Mouse (Mus musculus): ENCODE results near the gene Hipk4. TPM values are rescaled to one million over a fixed set of nuclear protein-coding genes. Genes with fewer than 3 reads are reported as not detected.

The Hipk4 gene
- polyA plus RNA-seq, 1 experiment from 2014 or later = 0.23 TPM

GRCm38 (mm10) chr7:27520104-27520503, 3.0 kb upstream of the Hipk4 start:
- H3K9ac ChIP-seq (ENCODE audit: low read length) = no peak overlapping the region
- H3K9me3 ChIP-seq (ENCODE audit: control insufficient read depth, low read length) = no peaks in the 10 kb centered on the region
- H3K4me2 ChIP-seq (replicated peaks; ENCODE audit: low read depth) = no peak overlapping the region
- H3K36me3 ChIP-seq (ENCODE audit: control insufficient read depth, insufficient read depth, low read length) = 0 out of 2 replicates have a peak, but pooled peaks cover 3% of the 10 kb centered on the region
- H3K4me1 ChIP-seq (replicated peaks; ENCODE audit: control insufficient read depth, insufficient read depth) = no peaks in the 10 kb centered on the region
- DNase-seq (ENCODE audit: low spot score) = no peak
- peak overlapping the region; percentile 40; the same call in 1 of the 2 replicates for H3K27ac ChIP-seq (replicated peaks)
- no peak overlapping the region for H3K4me3 ChIP-seq (ENCODE audit: low read depth, low read length)
- ATAC-seq (ENCODE audit: low FRiP score, low TSS enrichment) = no peak
- TF ChIP-seq EP300 (optimal IDR thresholded peaks at IDR 0.05) = no peak
- peak; percentile 37 for TF ChIP-seq CTCF (IDR thresholded peaks at IDR 0.05; ENCODE audit: low read depth)
- H3K27me3 ChIP-seq (ENCODE audit: control insufficient read depth, insufficient read depth, low read length) = no peaks in the 10 kb centered on the region

DNA sequence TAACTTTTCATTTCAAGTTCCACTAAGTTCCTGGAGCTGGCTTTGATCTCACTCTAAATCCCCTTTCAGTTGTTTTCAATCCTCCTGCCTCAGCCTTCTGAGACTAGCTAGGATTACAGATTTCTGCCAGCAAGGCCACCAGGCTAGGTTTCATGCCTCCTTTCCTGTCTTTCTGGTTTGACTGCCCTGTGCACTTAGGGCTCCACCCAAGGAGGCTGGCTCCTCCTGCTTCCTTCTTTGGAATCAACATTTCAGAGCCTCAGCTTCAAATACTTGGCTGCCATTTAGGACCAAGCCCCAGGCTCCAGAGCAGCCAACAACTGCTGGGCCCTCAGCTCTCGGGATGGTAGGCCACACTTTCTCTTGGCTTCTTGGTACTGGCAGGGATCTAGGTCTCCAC, 2.5 kb upstream of the Hipk4 start:
- Histone ChIP-seq H3K9ac (ENCODE audit: low read length) (no peak overlapping the region), H3K27ac (replicated peaks) (peak overlapping the region; percentile 50; the same call in 1 of the 2 replicates), H3K9me3 (ENCODE audit: control insufficient read depth, low read length) (no peaks in the 10 kb centered on the region), H3K36me3 (ENCODE audit: control insufficient read depth, insufficient read depth, low read length) (0 out of 2 replicates have a peak, but pooled peaks cover 3% of the 10 kb centered on the region), H3K4me2 (replicated peaks; ENCODE audit: low read depth) (no peak overlapping the region), H3K27me3 (ENCODE audit: control insufficient read depth, insufficient read depth, low read length) (no peaks in the 10 kb centered on the region), H3K4me3 (ENCODE audit: low read depth, low read length) (no peak overlapping the region), H3K4me1 (replicated peaks; ENCODE audit: control insufficient read depth, insufficient read depth) (no peaks in the 10 kb centered on the region)
- TF ChIP-seq EP300 (optimal IDR thresholded peaks at IDR 0.05) = no peak
- no peak for TF ChIP-seq CTCF (IDR thresholded peaks at IDR 0.05; ENCODE audit: low read depth)
- ATAC-seq (ENCODE audit: low FRiP score, low TSS enrichment) (peak; percentile 79), DNase-seq (ENCODE audit: low spot score) (peak; percentile 79)
- WGBS = 44% methylated on average over 1 of the region's 1 CpGs

DNA sequence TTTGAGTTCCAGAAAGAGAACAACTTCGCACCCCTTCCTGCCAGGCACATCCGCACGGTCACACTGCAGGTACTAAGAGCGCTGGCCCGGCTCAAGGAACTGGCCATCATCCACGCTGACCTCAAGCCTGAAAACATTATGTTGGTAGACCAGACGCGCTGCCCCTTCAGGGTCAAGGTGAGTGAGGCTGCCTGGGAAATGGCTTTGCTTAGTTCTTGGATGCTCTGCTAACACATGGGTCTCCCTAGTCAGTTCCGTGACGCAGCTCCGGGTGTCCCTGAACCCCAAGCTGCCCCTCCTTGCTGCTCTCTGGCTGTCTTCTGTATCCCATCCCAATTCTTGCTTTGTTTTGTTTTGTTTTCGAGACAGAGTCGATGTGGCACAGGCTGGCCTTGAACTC, 738 bp downstream of the Hipk4 start:
- WGBS = 92% methylated on average over 13 of the region's 13 CpGs
- ATAC-seq (ENCODE audit: low FRiP score, low TSS enrichment) (no peak), DNase-seq (ENCODE audit: low spot score) (no peak)
- Histone ChIP-seq H3K36me3 (ENCODE audit: control insufficient read depth, insufficient read depth, low read length) (no peaks in the 10 kb centered on the region), H3K27ac (replicated peaks) (no peak overlapping the region), H3K4me2 (replicated peaks; ENCODE audit: low read depth) (no peak overlapping the region), H3K9ac (ENCODE audit: low read length) (no peak overlapping the region), H3K4me1 (replicated peaks; ENCODE audit: control insufficient read depth, insufficient read depth) (no peaks in the 10 kb centered on the region), H3K9me3 (ENCODE audit: control insufficient read depth, low read length) (no peaks in the 10 kb centered on the region), H3K4me3 (ENCODE audit: low read depth, low read length) (no peak overlapping the region), H3K27me3 (ENCODE audit: control insufficient read depth, insufficient read depth, low read length) (no peaks in the 10 kb centered on the region)
- TF ChIP-seq CTCF (IDR thresholded peaks at IDR 0.05; ENCODE audit: low read depth) = no peak
- TF ChIP-seq EP300 (optimal IDR thresholded peaks at IDR 0.05) = no peak

DNA sequence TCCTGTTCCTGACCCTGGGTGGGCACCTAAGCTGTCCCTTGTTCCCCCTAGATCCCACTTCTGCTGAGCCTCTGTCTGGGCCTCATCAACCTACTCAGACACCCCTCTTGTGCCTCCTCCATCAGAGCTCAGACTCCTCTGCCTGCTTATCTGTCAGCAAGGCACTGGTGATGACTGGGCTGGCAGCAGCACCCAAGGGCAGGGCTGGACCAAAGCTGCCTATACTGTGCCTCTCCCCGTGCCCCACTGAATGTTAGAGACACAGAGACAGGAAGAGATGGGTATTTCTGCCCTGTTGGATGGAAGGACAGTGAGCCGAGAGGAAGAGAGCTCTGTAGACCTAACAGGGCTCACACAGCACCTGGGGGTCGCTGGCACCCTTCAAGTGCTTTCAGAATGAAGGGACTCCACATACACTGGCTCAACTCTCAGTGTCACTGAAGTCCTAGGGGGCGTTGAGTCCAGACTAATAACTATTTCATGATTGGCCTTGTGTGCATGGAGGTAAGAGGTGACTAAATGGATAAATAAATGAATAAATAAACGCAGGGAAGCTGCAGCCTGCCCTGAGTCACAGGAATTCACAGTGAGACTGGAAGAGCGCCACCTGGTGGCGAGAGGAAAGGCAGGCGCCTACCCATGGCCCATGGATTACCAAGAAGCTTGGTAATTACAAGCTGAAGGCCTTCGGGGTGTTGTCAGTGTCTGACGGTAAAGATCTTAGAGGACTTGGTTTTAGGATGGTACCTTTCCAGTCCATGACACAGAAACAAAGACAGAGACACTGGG, 3.2 kb downstream of the Hipk4 start:
- no peak overlapping the region for H3K4me2 ChIP-seq (replicated peaks; ENCODE audit: low read depth)
- no peaks in the 10 kb centered on the region for H3K27me3 ChIP-seq (ENCODE audit: control insufficient read depth, insufficient read depth, low read length)
- DNase-seq (ENCODE audit: low spot score) = peak; percentile 84
- ATAC-seq (ENCODE audit: low FRiP score, low TSS enrichment) = peak; percentile 85
- H3K4me1 ChIP-seq (replicated peaks; ENCODE audit: control insufficient read depth, insufficient read depth) = no peaks in the 10 kb centered on the region
- H3K36me3 ChIP-seq (ENCODE audit: control insufficient read depth, insufficient read depth, low read length) = no peaks in the 10 kb centered on the region; the same call in 1 of the 2 replicates
- H3K9me3 ChIP-seq (ENCODE audit: control insufficient read depth, low read length) = no peaks in the 10 kb centered on the region
- H3K27ac ChIP-seq (replicated peaks) = no peak overlapping the region
- WGBS = 20% methylated on average over 10 of the region's 10 CpGs
- no peak overlapping the region for H3K4me3 ChIP-seq (ENCODE audit: low read depth, low read length)
- H3K9ac ChIP-seq (ENCODE audit: low read length) = no peak overlapping the region; the same call in 1 of the 2 replicates
- TF ChIP-seq CTCF (IDR thresholded peaks at IDR 0.05; ENCODE audit: low read depth) = peak; percentile 97
- no peak for TF ChIP-seq EP300 (optimal IDR thresholded peaks at IDR 0.05)

DNA sequence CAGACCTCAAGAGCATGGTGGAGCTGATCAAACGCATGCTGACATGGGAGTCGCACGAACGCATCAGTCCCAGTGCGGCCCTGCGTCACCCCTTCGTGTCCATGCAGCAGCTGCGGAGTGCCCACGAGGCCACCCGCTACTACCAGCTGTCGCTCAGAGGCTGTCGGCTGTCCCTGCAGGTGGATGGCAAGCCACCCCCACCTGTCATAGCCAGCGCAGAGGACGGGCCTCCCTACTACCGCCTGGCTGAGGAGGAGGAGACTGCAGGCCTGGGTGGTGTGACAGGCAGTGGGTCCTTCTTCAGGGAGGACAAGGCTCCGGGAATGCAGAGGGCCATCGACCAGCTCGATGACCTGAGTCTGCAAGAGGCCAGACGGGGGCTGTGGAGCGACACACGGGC, 6.0 kb downstream of the Hipk4 start:
- no peak overlapping the region for H3K27ac ChIP-seq (replicated peaks)
- peaks cover 12% of the 10 kb centered on the region for H3K36me3 ChIP-seq (ENCODE audit: control insufficient read depth, insufficient read depth, low read length)
- no peak overlapping the region for H3K4me3 ChIP-seq (ENCODE audit: low read depth, low read length)
- WGBS = 82% methylated on average over 21 of the region's 21 CpGs
- DNase-seq (ENCODE audit: low spot score) = no peak
- no peaks in the 10 kb centered on the region for H3K27me3 ChIP-seq (ENCODE audit: control insufficient read depth, insufficient read depth, low read length)
- no peak overlapping the region for H3K4me2 ChIP-seq (replicated peaks; ENCODE audit: low read depth)
- H3K9ac ChIP-seq (ENCODE audit: low read length) = no peak overlapping the region
- ATAC-seq (ENCODE audit: low FRiP score, low TSS enrichment) = no peak
- H3K9me3 ChIP-seq (ENCODE audit: control insufficient read depth, low read length) = no peaks in the 10 kb centered on the region
- no peak for TF ChIP-seq EP300 (optimal IDR thresholded peaks at IDR 0.05)
- TF ChIP-seq CTCF (IDR thresholded peaks at IDR 0.05; ENCODE audit: low read depth) = no peak
- no peaks in the 10 kb centered on the region for H3K4me1 ChIP-seq (replicated peaks; ENCODE audit: control insufficient read depth, insufficient read depth)

GRCm38 (mm10) chr7:27530937-27531336, 7.9 kb downstream of the Hipk4 start:
- TF ChIP-seq CTCF (IDR thresholded peaks at IDR 0.05; ENCODE audit: low read depth) (peak; percentile 55), EP300 (optimal IDR thresholded peaks at IDR 0.05) (no peak)
- H3K4me1 ChIP-seq (replicated peaks; ENCODE audit: control insufficient read depth, insufficient read depth) = no peaks in the 10 kb centered on the region
- H3K9ac ChIP-seq (ENCODE audit: low read length) = no peak overlapping the region
- ATAC-seq (ENCODE audit: low FRiP score, low TSS enrichment) (no peak), DNase-seq (ENCODE audit: low spot score) (no peak)
- no peak overlapping the region for H3K4me2 ChIP-seq (replicated peaks; ENCODE audit: low read depth)
- H3K9me3 ChIP-seq (ENCODE audit: control insufficient read depth, low read length) = no peaks in the 10 kb centered on the region
- no peaks in the 10 kb centered on the region for H3K27me3 ChIP-seq (ENCODE audit: control insufficient read depth, insufficient read depth, low read length)
- H3K27ac ChIP-seq (replicated peaks) = no peak overlapping the region
- H3K4me3 ChIP-seq (ENCODE audit: low read depth, low read length) = no peak overlapping the region
- WGBS = 84% methylated on average over 3 of the region's 3 CpGs
- H3K36me3 ChIP-seq (ENCODE audit: control insufficient read depth, insufficient read depth, low read length) = peaks cover 12% of the 10 kb centered on the region
